Mouse (Mus musculus): Measurements from ENCODE around the gene Krt1. TPM values are rescaled to one million over a fixed set of nuclear protein-coding genes. Genes with fewer than 3 reads are reported as not detected.

The Krt1 gene
- total RNA-seq (2015) = not detected in 2 replicates
- not detected in 2 replicates for total RNA-seq (2017)

- ATAC-seq (ENCODE audit: poor library complexity, severe bottlenecking) = no peak
These were observed at the start of gene Krt1 for GRCm38 (mm10) chr15:101850694-101851093. Gene Krt1, minus strand, starts transcription at chr15:101850794.

GRCm38 (mm10) chr15:101895216-101895615 lies 44.6 kb upstream of the Krt1 start:
- no peak for ATAC-seq (ENCODE audit: poor library complexity, severe bottlenecking)

GRCm38 (mm10) chr15:101892820-101893219 lies 42.2 kb upstream of the Krt1 start, which contains the start of gene Krt76:
Gene Krt76, minus strand, starts transcription at chr15:101892920.
- no peak for ATAC-seq (ENCODE audit: poor library complexity, severe bottlenecking)

GRCm38 (mm10) chr15:101879776-101880175 lies 29.2 kb upstream of the Krt1 start:
- ATAC-seq (ENCODE audit: poor library complexity, severe bottlenecking) = no peak

- no peak for ATAC-seq (ENCODE audit: poor library complexity, severe bottlenecking)
These were observed 27.4 kb upstream of the Krt1 start for GRCm38 (mm10) chr15:101878041-101878440.

- no peak for ATAC-seq (ENCODE audit: poor library complexity, severe bottlenecking)
These were observed 23.8 kb upstream of the Krt1 start for GRCm38 (mm10) chr15:101874383-101874782.

GRCm38 (mm10) chr15:101873231-101873630 lies 22.6 kb upstream of the Krt1 start:
- ATAC-seq (ENCODE audit: poor library complexity, severe bottlenecking) = no peak

GRCm38 (mm10) chr15:101869431-101869830 lies 18.8 kb upstream of the Krt1 start, which contains the start of gene Krt77:
Gene Krt77, minus strand, starts transcription at chr15:101869705.
- ATAC-seq (ENCODE audit: poor library complexity, severe bottlenecking) = no peak

- ATAC-seq (ENCODE audit: poor library complexity, severe bottlenecking) = no peak
These were observed 16.2 kb upstream of the Krt1 start for GRCm38 (mm10) chr15:101866754-101867153.

GRCm38 (mm10) chr15:101860421-101861130 lies 10.0 kb upstream of the Krt1 start:
- no peak for ATAC-seq (ENCODE audit: poor library complexity, severe bottlenecking)

- ATAC-seq (ENCODE audit: poor library complexity, severe bottlenecking) = peak; percentile 33
These were observed 9.2 kb upstream of the Krt1 start for GRCm38 (mm10) chr15:101859735-101860170.

- no peak for ATAC-seq (ENCODE audit: poor library complexity, severe bottlenecking)
These were observed 8.3 kb upstream of the Krt1 start for GRCm38 (mm10) chr15:101858673-101859425.

- ATAC-seq (ENCODE audit: poor library complexity, severe bottlenecking) = no peak
These were observed 6.1 kb upstream of the Krt1 start for GRCm38 (mm10) chr15:101856696-101857095.

- no peak for ATAC-seq (ENCODE audit: poor library complexity, severe bottlenecking)
These were observed 5.1 kb upstream of the Krt1 start for GRCm38 (mm10) chr15:101855732-101856131.

GRCm38 (mm10) chr15:101854294-101854693 lies 3.7 kb upstream of the Krt1 start:
- ATAC-seq (ENCODE audit: poor library complexity, severe bottlenecking) = no peak

- no peak for ATAC-seq (ENCODE audit: poor library complexity, severe bottlenecking)
These were observed 2.0 kb upstream of the Krt1 start for GRCm38 (mm10) chr15:101852571-101852970.

GRCm38 (mm10) chr15:101845971-101846403 lies 4.6 kb downstream of the Krt1 start:
- 0 out of 2 replicates have a peak, but pooled peaks have one; percentile 10 for ATAC-seq (ENCODE audit: poor library complexity, severe bottlenecking)

GRCm38 (mm10) chr15:101843192-101843591 lies 7.4 kb downstream of the Krt1 start:
- ATAC-seq (ENCODE audit: poor library complexity, severe bottlenecking) = no peak

- ATAC-seq (ENCODE audit: poor library complexity, severe bottlenecking) = no peak
These were observed 15.7 kb downstream of the Krt1 start for GRCm38 (mm10) chr15:101834784-101835328.

GRCm38 (mm10) chr15:101833131-101833530 lies 17.5 kb downstream of the Krt1 start:
- ATAC-seq (ENCODE audit: poor library complexity, severe bottlenecking) = no peak

GRCm38 (mm10) chr15:101829441-101829840 lies 21.2 kb downstream of the Krt1 start:
- ATAC-seq (ENCODE audit: poor library complexity, severe bottlenecking) = no peak
